Mouse (Mus musculus) c-Kit-positive CD71-negative TER-119-negative erythroid progenitor cells, embryonic 14.5 days (primary cell): ENCODE data around the gene Serpinb2.

Experiments
- DNase-seq: peaks from one replicate; pipeline ENCODE4 v3.0.0-alpha.2; 2013; ENCODE audit warnings: low read depth

Gene Serpinb2

DNA sequence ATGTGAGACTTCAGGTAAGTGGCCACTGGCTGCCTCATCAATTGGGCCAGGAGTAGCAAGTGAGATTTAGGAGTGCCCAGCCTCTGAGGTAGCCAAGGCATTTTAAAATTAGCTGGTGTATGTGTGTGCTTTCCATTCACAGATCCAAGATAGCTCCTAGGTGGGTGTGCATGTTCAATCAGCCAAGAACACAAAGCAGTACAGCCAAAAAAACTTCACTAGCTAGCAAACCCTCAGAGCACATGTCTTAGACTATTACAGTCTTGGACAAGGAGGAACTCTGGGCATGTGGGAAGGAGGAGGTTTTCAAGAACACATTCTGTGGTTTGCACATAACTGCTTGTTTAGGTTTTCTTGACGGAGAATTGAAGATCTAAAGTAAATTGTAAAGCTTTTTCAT lies 70.0 kb downstream of the Serpinb2 start:
- DNase-seq: no peak

DNA sequence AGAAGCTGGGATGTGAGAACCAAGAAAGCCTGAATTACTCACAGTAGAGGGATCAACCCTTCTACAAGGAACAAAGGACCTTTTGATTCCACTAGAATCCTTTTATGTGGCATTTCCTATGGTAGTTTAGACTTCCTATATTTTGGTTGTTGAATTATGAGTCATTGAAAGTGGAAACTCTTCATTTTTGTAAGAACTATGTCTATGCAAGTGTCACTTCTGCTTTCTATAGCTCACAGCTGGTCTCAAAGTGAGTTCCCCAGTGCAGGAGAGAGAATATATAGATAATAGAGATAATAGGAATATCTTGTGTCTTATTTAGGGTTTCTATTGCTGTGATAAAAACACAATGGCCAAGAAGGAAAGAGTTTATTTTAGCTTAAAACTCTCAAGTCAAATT lies 71.7 kb downstream of the Serpinb2 start:
- DNase-seq: no peak

DNA sequence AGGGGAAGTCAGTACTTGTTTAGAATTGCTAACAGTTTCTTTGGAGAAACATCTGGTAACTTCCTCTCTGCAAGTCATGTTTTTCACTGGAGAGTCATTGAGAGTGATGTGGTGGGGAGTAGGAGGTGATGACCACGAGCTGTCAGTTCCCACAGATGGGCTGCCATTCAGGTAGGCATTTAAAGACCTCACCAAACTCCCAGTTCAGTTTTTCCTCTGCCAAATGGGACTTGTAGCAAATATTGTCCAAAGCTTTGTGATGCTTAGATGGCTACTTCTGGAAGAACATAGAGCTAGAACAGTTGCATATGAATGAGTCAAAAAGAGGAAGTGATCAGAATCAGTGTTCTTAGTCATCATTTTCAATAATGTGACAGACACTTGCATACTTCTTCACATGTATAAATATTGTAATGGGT lies 72.7 kb downstream of the Serpinb2 start:
- DNase-seq: no peak

DNA sequence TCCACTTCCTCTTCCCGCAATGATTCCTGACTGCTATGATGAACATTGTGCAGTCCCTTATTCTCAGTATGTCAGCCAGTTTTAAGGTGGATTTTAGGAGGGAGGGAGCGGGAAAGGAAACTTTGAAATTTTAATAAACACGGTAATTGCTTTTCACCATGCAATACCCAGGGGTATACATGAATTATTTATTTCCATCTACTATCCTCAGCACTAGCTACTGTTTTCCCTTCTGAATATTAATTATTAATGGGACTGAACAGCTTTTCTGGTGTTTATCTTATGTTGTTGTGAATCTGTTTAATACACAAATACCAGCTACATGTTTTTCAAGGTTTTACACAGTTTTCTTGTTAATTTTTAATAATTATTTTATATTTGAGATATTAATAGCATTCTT lies 73.7 kb downstream of the Serpinb2 start:
- DNase-seq: no peak
